ENCODE assay signal across 8 mouse cellular contexts in genomic region chr8:110716075-110716474, GRCm38 (mm10). TPM values are rescaled to one million over a fixed set of nuclear protein-coding genes. Genes with fewer than 3 reads are reported as not detected.
A peak's percentile ranks its signal among the peaks of the same experiment; 100 is the strongest.
DNase-seq lines count a peak whose midpoint lies in the region; ATAC-seq and TF ChIP-seq lines count a peak whose summit lies in the region.

No protein-coding gene starts in this region.

- no peak overlapping the region for H3K4me2 ChIP-seq in hindbrain, embryonic 11.5 days (replicated peaks; ENCODE audit: low read depth, low read length)
- peak overlapping the region; percentile 7; the same call in 1 of the 2 replicates for H3K4me2 ChIP-seq in limb, embryonic 13.5 days (replicated peaks)

- no peak for ATAC-seq in hindbrain, embryonic 11.5 days (ENCODE audit: low FRiP score)
- no peak for ATAC-seq in limb, embryonic 13.5 days (ENCODE audit: low FRiP score, low read depth)
- ATAC-seq in erythroid progenitor cell, adult 5-6 weeks (replicated peaks; ENCODE audit: low FRiP score, poor library complexity, severe bottlenecking), result no peak

- WGBS in hindbrain, embryonic 10.5 days, result 80% methylated on average over 4 of the region's 4 CpGs
- WGBS in hindbrain, embryonic 11.5 days, result 65% methylated on average over 4 of the region's 4 CpGs
- WGBS in cerebellum, adult 2 months, result 8% methylated on average over 4 of the region's 4 CpGs
- WGBS in kidney, adult 2 months, result 57% methylated on average over 4 of the region's 4 CpGs
- 62% methylated on average over 4 of the region's 4 CpGs for WGBS in limb, embryonic 13.5 days

- no peak overlapping the region for H3K9ac ChIP-seq in hindbrain, embryonic 11.5 days (ENCODE audit: low read depth, low read length)
- peak overlapping the region; percentile 39; the same call in 1 of the 2 replicates for H3K9ac ChIP-seq in limb, embryonic 13.5 days

- peaks cover 65% of the 10 kb centered on the region for H3K4me1 ChIP-seq in hindbrain, embryonic 10.5 days (replicated peaks)
- peaks cover 10% of the 10 kb centered on the region for H3K4me1 ChIP-seq in hindbrain, embryonic 11.5 days (replicated peaks; ENCODE audit: control insufficient read depth, insufficient read depth, low read length)
- H3K4me1 ChIP-seq in cerebellum, adult 2 months (ENCODE audit: control insufficient read depth, insufficient read depth, low read length), result peaks cover 88% of the 10 kb centered on the region
- H3K4me1 ChIP-seq in kidney, adult 2 months (ENCODE audit: control insufficient read depth, insufficient read depth, low read length), result peaks cover 11% of the 10 kb centered on the region
- peaks cover 67% of the 10 kb centered on the region for H3K4me1 ChIP-seq in limb, embryonic 13.5 days

- peak overlapping the region; percentile 16; the same call in 1 of the 2 replicates for H3K27ac ChIP-seq in hindbrain, embryonic 10.5 days
- H3K27ac ChIP-seq in hindbrain, embryonic 11.5 days (ENCODE audit: low read depth, low read length), result no peak overlapping the region
- H3K27ac ChIP-seq in cerebellum, adult 2 months (ENCODE audit: insufficient read depth, low read length), result peak overlapping the region; percentile 78
- H3K27ac ChIP-seq in kidney, adult 2 months (ENCODE audit: insufficient read depth, low read depth, low read length), result peak overlapping the region; percentile 77
- peak overlapping the region; percentile 78 for H3K27ac ChIP-seq in limb, embryonic 13.5 days

- H3K9me3 ChIP-seq in hindbrain, embryonic 10.5 days, result no peaks in the 10 kb centered on the region
- no peaks in the 10 kb centered on the region for H3K9me3 ChIP-seq in hindbrain, embryonic 11.5 days (ENCODE audit: control insufficient read depth, low read length)
- no peaks in the 10 kb centered on the region for H3K9me3 ChIP-seq in limb, embryonic 13.5 days

- no peak for TF ChIP-seq POLR2A in cerebellum, adult 2 months (IDR thresholded peaks at IDR 0.05; ENCODE audit: borderline replicate concordance, insufficient read depth, low read length)
- TF ChIP-seq POLR2A in kidney, adult 2 months (IDR thresholded peaks at IDR 0.05; ENCODE audit: low read depth, low read length), result no peak

- peaks cover 12% of the 10 kb centered on the region; the same call in 1 of the 2 replicates for H3K27me3 ChIP-seq in hindbrain, embryonic 10.5 days (ENCODE audit: insufficient read depth, poor library complexity, severe bottlenecking)
- H3K27me3 ChIP-seq in hindbrain, embryonic 11.5 days (ENCODE audit: control insufficient read depth, insufficient read depth, low read length), result no peaks in the 10 kb centered on the region
- no peaks in the 10 kb centered on the region for H3K27me3 ChIP-seq in cerebellum, adult 2 months (ENCODE audit: control insufficient read depth, insufficient read depth, low read length)
- no peaks in the 10 kb centered on the region for H3K27me3 ChIP-seq in kidney, adult 2 months (replicated peaks; ENCODE audit: control insufficient read depth, insufficient read depth, low read length)
- H3K27me3 ChIP-seq in limb, embryonic 13.5 days, result no peaks in the 10 kb centered on the region

- no peak for TF ChIP-seq CTCF in cerebellum, adult 2 months (IDR thresholded peaks at IDR 0.05; ENCODE audit: borderline replicate concordance, insufficient read depth, low read depth, low read length)
- TF ChIP-seq CTCF in kidney, adult 2 months (conservative IDR thresholded peaks at IDR 0.05; ENCODE audit: insufficient read depth, insufficient read length, low read depth, low read length), result no peak

- no peak for DNase-seq in hindbrain, embryonic 10.5 days (ENCODE audit: low spot score)
- no peak for DNase-seq in hindbrain, embryonic 11.5 days (ENCODE audit: low spot score)
- peak; percentile 82 to 94 for DNase-seq in cerebellum, adult 2 months
- DNase-seq in heart, adult 18-20 months, result peak; percentile 83 to 88
- DNase-seq in kidney, adult 2 months, result peak; percentile 83
- peak; percentile 71 to 84 for DNase-seq in right cerebral cortex, postnatal 36 days (ENCODE audit: low spot score in 2 of 2)

- H3K4me3 ChIP-seq in hindbrain, embryonic 10.5 days, result no peak overlapping the region
- no peak overlapping the region for H3K4me3 ChIP-seq in hindbrain, embryonic 11.5 days (ENCODE audit: low read depth, low read length)
- no peak overlapping the region for H3K4me3 ChIP-seq in cerebellum, adult 2 months (replicated peaks; ENCODE audit: insufficient read depth, low read depth, low read length)
- no peak overlapping the region for H3K4me3 ChIP-seq in kidney, adult 2 months (ENCODE audit: insufficient read depth, low read depth, low read length)
- no peak overlapping the region for H3K4me3 ChIP-seq in limb, embryonic 13.5 days

- peaks cover 52% of the 10 kb centered on the region for H3K36me3 ChIP-seq in hindbrain, embryonic 10.5 days
- H3K36me3 ChIP-seq in hindbrain, embryonic 11.5 days (ENCODE audit: control insufficient read depth, insufficient read depth, low read length), result no peaks in the 10 kb centered on the region; the same call in 1 of the 2 replicates
- no peaks in the 10 kb centered on the region for H3K36me3 ChIP-seq in kidney, adult 2 months (ENCODE audit: control insufficient read depth, insufficient read depth, low read length)
- H3K36me3 ChIP-seq in limb, embryonic 13.5 days, result peaks cover 29% of the 10 kb centered on the region

RNA-seq across cellular contexts. Expression of gene Mtss1l, which starts 5.2 kb away (rescaled TPM):
- 6.4 and 6.9 TPM in 2 replicates for polyA plus RNA-seq in hindbrain, embryonic 10.5 days (2016; fragmentation: Nextera tagmentation; extraction: Ambion mirVana)
- 10.5 and 10.8 TPM in 2 replicates for polyA plus RNA-seq in hindbrain, embryonic 11.5 days (2014; fragmentation: Nextera tagmentation; extraction: Ambion mirVana)
- polyA plus RNA-seq in cerebellum, adult 2 months (2012; rRNA removed), result 257 and 288 TPM in 2 replicates
- total RNA-seq in heart, adult 18-20 months (2021), result 10 to 100 TPM; 32.0 to 37.8 TPM
- 23.0 and 25.2 TPM in 2 replicates for polyA plus RNA-seq in kidney, adult 2 months (2012; rRNA removed)
- 10.4 and 11.7 TPM in 2 replicates for polyA plus RNA-seq in limb, embryonic 13.5 days (2015; fragmentation: Nextera tagmentation; extraction: Ambion mirVana)
- not detected in 2 replicates for total RNA-seq in erythroid progenitor cell, adult 5-6 weeks (2015; ENCODE audit: low replicate concordance)
- total RNA-seq in erythroid progenitor cell, adult 5-6 weeks (2017; ENCODE audit: low replicate concordance), result not detected in 2 replicates

Comparison
In these comparisons a context has a peak if more than half of its experiments do, and no peak if none do; other contexts are left out.
1. DNase-seq: peak in cerebellum, adult 2 months (2 of 2), heart, adult 18-20 months (2 of 2), kidney, adult 2 months (single experiment) and right cerebral cortex, postnatal 36 days (2 of 2); none in hindbrain, embryonic 10.5 days (single experiment) and hindbrain, embryonic 11.5 days (single experiment).